Mouse (Mus musculus) bone marrow macrophage, adult 2 months (primary cell): Measurements from ENCODE around the gene Serping1. TPM values are rescaled to one million over a fixed set of nuclear protein-coding genes. Genes with fewer than 3 reads are reported as not detected.

ENCODE experiments used
- H3K27ac ChIP-seq: 2 replicates; pipeline ENCODE4 v1.5.1; 2012; ENCODE audit warnings: low read depth, low read length; ENCODE audit not compliant: insufficient read depth
- H3K4me1 ChIP-seq: 2 replicates; pipeline ENCODE4 v1.6.1; 2012; ENCODE audit warnings: low read length; ENCODE audit not compliant: control insufficient read depth, insufficient read depth
- H3K4me3 ChIP-seq: 2 replicates; pipeline ENCODE4 v1.5.1; 2012; ENCODE audit warnings: mild to moderate bottlenecking, low read length, moderate library complexity; ENCODE audit not compliant: insufficient read depth
- CTCF ChIP-seq: IDR thresholded peaks from 2 replicates; pipeline ENCODE4 v1.5.1; 2012; ENCODE audit warnings: low read depth, mild to moderate bottlenecking, low read length, moderate library complexity
- POLR2A ChIP-seq: IDR thresholded peaks from 2 replicates; pipeline ENCODE4 v1.6.1; 2012; ENCODE audit warnings: mild to moderate bottlenecking, low read depth, low read length, borderline replicate concordance
- polyA plus RNA-seq: library from polyadenylated mRNA; stranded (reverse); fragments of >200 nt; gene quantifications from 2 replicates; pipeline ENCODE4 v1.2.4, GENCODE M21; 2012; ENCODE audit not compliant: missing spikeins, insufficient read depth, insufficient read length

Gene Serping1
- polyA plus RNA-seq, 1 experiment = 0.83 TPM

- peak overlapping the region; percentile 88 for H3K27ac ChIP-seq
These were observed 8.8 kb upstream of the Serping1 start for GRCm38 (mm10) chr2:84783840-84784566.

GRCm38 (mm10) chr2:84783315-84783714, 8.1 kb upstream of the Serping1 start:
- H3K27ac ChIP-seq = peak overlapping the region; percentile 88
- TF ChIP-seq CTCF = no peak
- no peak for TF ChIP-seq POLR2A
- H3K4me1 ChIP-seq = peaks cover 38% of the 10 kb centered on the region
- no peak overlapping the region for H3K4me3 ChIP-seq

More at GRCm38 (mm10) chr2:84783840-84784566, 8.8 kb upstream of the Serping1 start:
- TF ChIP-seq CTCF (no peak), POLR2A (no peak)
- Histone ChIP-seq H3K4me3 (no peak overlapping the region), H3K4me1 (peaks cover 43% of the 10 kb centered on the region)

- TF ChIP-seq CTCF (no peak), POLR2A (no peak)
- no peak overlapping the region for H3K27ac ChIP-seq
- no peak overlapping the region for H3K4me3 ChIP-seq
- H3K4me1 ChIP-seq = peaks cover 13% of the 10 kb centered on the region
These were observed 4.0 kb upstream of the Serping1 start for GRCm38 (mm10) chr2:84779210-84779609.

DNA sequence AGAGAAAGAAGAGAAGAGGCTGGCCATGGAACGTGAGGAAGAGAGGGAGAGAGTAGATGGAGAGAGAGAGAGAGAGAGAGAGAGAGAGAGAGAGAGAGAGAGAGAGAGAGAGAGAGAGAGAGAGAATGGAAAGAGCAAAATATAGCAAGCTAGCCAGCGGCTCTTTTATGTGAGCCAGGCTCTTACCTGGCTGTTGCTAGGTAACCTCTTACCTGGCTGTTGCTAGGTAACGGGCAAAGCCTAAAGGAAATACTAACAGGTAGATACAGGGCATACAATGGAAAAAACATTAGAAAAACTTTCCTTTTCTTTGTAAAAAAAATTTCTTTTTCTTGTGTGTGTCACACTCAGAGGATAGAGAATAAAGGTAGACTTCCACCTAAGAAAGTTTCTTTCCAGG, 2.5 kb upstream of the Serping1 start:
- Histone ChIP-seq H3K4me3 (no peak overlapping the region), H3K4me1 (peaks cover 2% of the 10 kb centered on the region), H3K27ac (no peak overlapping the region)
- no peak for TF ChIP-seq POLR2A
- TF ChIP-seq CTCF = no peak

DNA sequence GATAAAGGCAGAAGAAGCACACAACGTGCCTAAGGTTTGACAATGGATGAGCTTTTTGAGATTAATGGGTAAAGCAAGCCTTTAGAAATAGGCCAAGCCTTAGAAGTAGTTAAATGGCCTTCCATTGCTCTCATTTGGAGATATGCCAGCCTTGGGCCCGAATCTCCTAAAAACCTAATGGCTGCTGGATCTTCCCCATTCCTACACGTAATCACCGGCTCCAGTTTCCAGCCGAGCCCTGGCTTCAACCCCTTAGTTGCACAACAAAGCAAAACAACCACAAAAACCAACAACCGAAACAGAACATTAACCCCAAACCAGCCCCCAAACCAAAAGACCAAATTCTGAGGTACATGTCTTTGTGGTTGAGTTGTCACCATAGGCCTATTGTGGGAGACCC, 421 bp upstream of the Serping1 start:
- Histone ChIP-seq H3K4me1 (no peaks in the 10 kb centered on the region), H3K27ac (no peak overlapping the region), H3K4me3 (no peak overlapping the region)
- TF ChIP-seq POLR2A (no peak), CTCF (no peak)

DNA sequence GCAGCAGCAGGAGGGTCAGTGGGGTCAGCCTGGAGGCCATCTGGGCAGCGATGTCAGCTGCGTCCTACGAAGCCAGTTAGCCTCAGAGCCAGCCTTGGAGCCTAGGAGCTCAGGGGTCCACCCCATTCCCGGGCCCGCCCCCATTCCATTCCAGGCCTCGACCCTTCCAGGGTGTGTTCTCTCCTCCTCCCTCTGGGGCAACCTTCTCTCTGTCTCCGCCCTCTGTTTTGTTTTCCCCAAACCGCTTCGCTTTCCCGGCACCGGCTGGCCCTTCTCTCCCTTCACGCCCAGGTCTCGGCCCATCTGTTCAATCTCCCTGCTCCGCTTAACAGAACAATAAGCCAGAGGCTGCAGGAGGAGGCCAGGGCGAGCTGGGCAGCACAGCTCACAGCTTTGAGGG, 493 bp downstream of the Serping1 start:
- Histone ChIP-seq H3K27ac (no peak overlapping the region), H3K4me3 (no peak overlapping the region), H3K4me1 (peaks cover 3% of the 10 kb centered on the region; the same call in 1 of the 2 replicates)
- TF ChIP-seq CTCF (no peak), POLR2A (no peak)

DNA sequence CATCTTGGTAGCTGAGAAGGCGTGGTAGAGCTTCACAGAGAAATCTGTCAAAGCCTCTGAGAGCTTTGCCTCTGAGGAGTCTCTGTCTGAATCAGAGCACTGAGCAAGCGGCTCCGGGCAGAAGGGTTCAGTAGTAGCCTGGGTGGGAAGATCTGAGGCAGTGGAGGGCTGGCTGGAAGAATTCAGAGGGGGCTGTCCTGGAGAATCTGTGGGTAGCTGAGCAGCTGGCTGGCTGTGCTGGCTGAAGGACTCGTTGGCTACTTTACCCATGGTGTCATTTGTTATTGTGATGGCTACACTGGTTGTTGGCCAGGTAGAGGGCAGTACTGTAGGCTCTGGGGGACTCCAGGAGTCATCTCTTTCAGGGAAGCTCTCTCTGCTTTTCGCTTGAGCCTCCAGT, 2.0 kb downstream of the Serping1 start:
- Histone ChIP-seq H3K4me1 (peaks cover 3% of the 10 kb centered on the region; the same call in 1 of the 2 replicates), H3K27ac (no peak overlapping the region), H3K4me3 (no peak overlapping the region)
- TF ChIP-seq POLR2A = no peak

GRCm38 (mm10) chr2:84772454-84772853, 2.8 kb downstream of the Serping1 start:
- Histone ChIP-seq H3K4me3 (no peak overlapping the region), H3K4me1 (peaks cover 3% of the 10 kb centered on the region; the same call in 1 of the 2 replicates), H3K27ac (no peak overlapping the region)
- no peak for TF ChIP-seq CTCF
- TF ChIP-seq POLR2A = no peak

GRCm38 (mm10) chr2:84770501-84770900, 4.7 kb downstream of the Serping1 start:
- Histone ChIP-seq H3K4me3 (no peak overlapping the region), H3K27ac (no peak overlapping the region), H3K4me1 (peaks cover 3% of the 10 kb centered on the region; the same call in 1 of the 2 replicates)
- TF ChIP-seq POLR2A = no peak
- TF ChIP-seq CTCF = no peak

GRCm38 (mm10) chr2:84762818-84763217, 12.4 kb downstream of the Serping1 start:
- no peak for TF ChIP-seq CTCF
- TF ChIP-seq POLR2A = no peak
- no peak overlapping the region for H3K4me3 ChIP-seq
- no peak overlapping the region for H3K27ac ChIP-seq
- H3K4me1 ChIP-seq = no peaks in the 10 kb centered on the region

DNA sequence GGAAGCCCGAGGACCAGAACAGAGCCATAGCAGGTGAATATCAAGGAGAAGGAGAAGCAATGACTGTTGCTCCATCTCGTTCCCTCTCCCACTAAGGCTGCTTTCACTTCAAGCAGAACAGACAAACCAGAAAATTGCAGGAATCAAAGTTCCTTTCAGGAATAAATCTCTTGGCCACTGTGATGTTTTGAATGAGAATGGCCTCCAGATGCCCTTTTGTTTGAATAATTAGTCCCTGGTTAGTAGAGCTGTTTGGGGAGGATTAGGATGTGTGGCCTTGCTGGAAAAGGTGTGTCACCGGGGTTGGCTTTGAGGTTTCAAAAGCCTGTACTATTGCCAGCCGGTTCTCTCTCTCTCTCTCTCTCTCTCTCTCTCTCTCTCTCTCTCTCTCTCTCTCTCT, 12.9 kb downstream of the Serping1 start:
- Histone ChIP-seq H3K4me3 (no peak overlapping the region), H3K4me1 (no peaks in the 10 kb centered on the region), H3K27ac (no peak overlapping the region)
- TF ChIP-seq CTCF = no peak
- no peak for TF ChIP-seq POLR2A
